Mouse (Mus musculus) adipocyte (in vitro differentiated cells): ENCODE data around the gene Plaur.
"Not testable (repeated sequence)": the region's sequence is repeated elsewhere in the genome, so short reads cannot be mapped to it uniquely, and the experiment has no call there.

Experiments used
- DNase-seq: peaks from one replicate; pipeline ENCODE4 v3.0.0-alpha.2; 2016; ENCODE audit warnings: low spot score

Plaur gene

DNA sequence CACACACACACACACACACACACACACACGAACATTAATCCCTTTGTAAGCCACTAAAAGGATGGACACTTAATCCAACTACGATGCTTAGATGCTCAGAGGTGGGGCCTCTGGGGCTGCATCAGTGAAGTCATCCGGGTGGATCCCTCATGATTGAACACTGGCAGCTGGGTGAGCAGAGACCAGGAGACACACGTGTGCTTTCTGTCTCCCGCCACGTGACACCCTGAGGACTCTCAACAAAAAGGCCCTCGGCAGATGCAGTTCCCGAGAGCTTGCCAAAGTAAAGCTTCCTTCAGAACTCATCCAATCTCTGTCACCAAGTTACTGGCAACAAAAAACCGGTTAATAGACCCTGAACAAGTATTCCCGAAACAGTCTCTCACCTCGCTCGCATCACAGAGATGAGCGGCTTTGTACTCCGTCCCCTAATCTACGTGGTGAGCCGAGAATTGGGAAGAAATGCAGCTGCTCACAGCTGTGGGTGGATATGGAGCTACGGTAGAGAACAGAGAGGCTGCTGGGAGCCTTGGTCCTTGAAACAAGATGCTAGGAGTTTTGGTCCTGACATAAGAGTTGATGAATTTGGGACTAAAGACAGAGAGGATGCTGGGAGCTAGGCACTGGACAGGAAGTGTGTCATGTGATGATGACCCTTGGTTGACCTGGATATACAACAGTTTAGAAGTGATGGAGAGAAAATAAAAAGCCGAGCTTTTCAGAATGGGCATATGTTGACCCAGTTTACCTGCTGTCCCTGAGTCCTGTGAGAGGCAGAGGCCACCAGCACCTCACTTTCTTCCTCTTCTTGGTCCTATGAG lies 18.0 kb downstream of the Plaur start:
- no peak for DNase-seq

- DNase-seq, result no peak
Observed at GRCm38 (mm10) chr7:24480986-24481473, 18.7 kb downstream of the Plaur start.

DNA sequence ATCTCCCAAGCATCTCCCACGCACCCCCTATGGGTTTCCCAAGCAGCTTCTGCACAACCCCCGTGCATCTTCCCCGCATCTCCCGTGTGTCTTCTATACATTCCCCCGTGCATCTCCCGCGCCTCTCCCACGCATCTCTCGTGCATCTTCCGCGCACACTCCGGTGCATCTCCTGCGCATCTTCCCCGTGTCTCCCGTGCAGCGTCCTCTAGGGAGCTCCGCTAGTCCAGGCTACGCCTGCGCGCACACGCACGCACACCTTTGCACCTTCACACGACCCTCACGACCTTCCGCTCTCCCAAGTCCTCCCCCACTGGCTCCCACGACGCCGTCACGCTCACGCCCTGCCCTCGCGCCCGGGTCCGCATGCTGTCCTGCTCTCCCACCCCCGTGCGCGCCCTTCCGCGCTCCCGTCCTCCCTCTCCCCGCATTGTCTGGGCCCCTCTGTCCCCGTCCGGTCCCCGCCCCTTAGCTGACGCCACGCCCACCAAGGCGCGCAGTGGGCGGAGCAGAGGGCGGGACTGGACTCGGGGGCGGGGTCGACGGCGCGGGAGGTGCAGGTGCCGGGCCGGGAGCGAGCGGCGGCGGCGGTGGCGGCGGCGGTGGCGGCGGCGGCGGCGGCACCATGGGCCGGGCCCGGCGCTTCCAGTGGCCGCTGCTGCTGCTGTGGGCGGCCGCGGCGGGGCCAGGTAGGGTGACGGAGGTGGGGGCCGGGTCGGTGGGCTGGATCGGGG lies 19.4 kb downstream of the Plaur start, which contains the start of gene Cadm4:
Gene Cadm4 (plus strand): TSS at position 550 of the 734 bp plus-strand sequence.
- DNase-seq, result no peak

GRCm38 (mm10) chr7:24482208-24483020 lies 20.1 kb downstream of the Plaur start:
- no peak for DNase-seq

DNA sequence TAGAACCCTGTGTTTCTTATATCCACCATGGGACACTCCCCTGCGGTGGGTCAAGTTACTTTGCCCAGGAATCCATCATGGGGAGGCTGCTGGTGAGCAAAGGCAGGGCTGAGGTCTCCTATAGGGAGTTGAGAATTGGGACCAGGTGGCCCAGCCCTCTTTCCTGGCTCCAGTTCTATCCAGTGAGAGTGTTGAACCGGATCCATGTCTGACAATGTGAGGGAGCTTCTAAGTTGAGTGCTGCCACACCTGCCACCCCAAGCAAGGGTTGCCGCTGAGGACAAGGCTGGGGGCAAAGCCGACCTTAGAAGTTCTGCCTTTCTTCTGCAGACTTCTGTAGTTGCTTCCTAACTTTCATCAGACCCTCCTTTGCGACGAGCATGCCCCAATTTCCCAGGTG lies 21.0 kb downstream of the Plaur start:
- DNase-seq, result not testable (repeated sequence)

GRCm38 (mm10) chr7:24485481-24485880 lies 23.2 kb downstream of the Plaur start:
- no peak for DNase-seq

GRCm38 (mm10) chr7:24486654-24487130 lies 24.4 kb downstream of the Plaur start:
- DNase-seq, result no peak

DNA sequence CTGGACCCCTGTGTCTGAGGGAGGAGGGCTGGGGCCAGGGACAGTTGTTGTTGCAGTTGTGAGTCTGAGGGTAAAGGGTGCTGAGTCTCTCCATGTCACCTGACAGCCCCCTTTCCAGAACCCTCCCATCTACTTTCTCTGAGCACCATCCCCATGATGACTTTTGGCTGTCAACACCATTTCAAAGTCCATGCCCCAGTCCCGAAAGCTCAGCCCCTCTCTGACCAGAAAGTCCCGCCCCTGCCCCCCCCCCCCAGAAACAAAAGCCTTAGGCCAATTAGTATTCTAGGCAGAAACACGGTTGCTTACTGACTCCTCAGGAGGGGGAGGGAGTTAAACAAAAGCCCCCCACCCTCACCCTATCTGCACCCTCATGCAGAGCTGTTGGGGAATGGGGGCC lies 25.1 kb downstream of the Plaur start:
- no peak for DNase-seq

DNA sequence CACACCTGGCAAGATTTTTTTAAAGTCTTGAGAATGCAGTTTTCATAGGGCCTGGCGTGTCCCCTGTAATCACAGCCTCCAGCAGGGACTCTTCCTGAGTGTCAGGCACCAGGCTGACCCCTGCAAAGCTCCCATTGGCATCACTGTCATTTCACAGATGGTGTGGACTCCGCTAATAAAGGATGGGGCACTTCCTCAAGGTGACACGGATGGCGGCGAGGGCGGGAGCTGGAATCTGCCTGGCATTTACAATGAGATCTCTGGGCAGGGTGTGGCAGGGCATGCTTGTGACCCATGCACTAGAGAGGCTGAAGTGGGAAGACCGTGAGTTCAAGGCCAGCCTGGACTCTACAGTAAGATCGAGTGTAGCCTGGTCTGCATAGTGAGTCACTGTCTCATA lies 26.0 kb downstream of the Plaur start:
- DNase-seq, result no peak

DNA sequence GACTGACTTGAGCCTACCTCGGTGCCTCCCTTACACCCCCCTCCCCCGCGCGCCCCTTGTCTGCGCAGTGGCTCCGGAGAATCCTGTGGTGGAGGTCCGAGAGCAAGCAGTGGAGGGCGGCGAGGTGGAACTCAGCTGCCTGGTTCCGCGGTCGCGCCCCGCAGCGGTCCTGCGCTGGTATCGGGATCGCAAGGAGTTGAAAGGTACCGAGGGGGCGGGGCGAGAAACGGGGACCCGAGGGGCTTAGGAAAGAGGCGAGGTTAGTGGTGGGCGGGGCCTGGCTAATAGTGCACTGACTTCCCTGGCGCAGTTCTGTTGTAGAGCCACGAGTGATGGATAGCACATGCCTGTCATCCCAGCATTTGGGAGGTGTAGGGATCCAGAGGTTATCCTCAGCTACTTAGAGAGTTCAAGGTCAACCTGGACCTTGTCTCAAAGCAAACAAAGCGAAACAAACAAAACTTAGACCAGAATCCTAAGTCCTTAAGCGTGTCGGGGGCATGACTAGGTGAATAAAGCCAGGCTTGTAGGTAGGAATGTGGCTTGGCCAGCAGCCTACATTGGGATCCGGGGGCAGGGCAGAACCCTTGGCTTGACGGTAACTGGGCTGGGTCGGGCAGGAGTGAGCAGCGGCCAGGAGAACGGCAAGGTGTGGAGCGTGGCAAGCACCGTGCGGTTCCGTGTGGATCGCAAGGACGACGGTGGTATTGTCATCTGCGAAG lies 37.7 kb downstream of the Plaur start:
- DNase-seq, result no peak

DNA sequence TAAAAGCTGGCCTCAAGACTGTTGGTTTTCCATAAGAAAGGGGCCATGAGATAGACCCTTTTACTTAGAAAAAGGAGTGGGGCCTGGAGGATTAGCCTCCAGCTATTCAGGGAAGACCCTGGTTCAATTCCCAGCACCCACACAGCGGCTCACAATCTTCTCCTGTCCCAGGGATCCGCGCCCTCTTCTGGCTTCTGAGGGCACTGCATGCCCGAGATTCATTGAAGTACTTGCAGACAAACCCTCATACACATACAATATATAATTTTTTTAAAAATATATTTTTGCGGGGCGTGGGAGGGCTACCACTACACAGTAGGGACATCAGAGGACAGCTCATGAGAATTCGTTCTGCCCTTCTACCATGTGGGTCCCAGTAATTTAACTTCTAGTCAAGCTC lies 38.6 kb downstream of the Plaur start:
- DNase-seq, result no peak

DNA sequence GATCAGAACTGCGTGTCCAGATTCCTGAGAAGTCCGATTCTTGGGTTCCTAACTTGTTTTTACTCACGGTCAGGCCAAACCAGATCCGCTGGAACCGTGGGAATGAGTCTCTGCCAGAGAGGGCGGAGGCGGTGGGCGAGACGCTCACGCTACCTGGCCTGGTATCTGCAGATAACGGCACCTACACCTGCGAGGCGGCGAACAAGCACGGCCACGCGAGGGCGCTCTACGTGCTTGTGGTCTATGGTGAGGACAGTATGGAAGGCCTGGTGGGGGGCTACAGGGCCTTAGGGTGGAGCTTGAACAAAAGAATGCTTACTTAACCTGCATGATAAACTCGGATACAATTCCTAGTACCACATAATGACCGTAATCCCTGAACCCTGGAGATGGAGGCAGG lies 39.2 kb downstream of the Plaur start:
- DNase-seq, result no peak

DNA sequence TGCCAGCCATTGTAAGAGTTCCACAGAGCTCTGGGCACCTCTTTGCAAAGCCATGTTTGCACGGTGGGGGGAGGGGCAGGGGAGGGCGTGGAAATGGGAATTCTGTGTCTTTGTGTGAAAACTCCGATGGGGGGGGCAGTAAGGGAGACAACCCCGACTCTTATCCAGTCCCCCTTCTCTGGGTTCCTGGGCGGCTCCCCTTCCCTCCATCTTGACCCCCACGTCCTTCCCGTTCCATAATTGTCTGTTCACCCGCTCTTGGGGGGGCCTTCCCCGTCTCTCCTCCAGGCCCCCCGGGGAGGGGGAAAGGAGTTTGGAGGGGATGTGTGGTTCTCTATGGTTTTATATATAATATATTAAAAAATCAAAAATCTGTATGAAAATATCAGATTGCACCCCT lies 41.7 kb downstream of the Plaur start:
- no peak for DNase-seq

DNA sequence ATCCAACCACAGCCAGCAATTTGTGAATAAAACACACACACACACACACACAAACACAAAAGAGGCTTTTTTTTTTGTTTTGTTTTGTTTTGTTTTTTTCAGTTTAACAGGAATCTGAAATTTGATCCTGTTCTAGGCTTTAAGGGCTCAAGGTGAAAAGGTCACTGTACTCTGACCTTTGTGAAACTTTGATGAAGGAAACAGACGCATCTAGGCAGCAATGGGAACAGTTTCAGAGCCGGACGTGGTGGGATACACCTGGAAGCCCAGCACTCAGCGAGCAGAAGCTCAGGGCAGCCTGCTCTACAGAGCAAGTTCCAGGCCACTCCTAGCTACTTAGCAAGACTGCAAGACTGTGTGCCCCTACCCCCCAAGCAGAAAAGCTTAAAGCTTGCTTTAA lies 42.6 kb downstream of the Plaur start:
- DNase-seq, result no peak

DNA sequence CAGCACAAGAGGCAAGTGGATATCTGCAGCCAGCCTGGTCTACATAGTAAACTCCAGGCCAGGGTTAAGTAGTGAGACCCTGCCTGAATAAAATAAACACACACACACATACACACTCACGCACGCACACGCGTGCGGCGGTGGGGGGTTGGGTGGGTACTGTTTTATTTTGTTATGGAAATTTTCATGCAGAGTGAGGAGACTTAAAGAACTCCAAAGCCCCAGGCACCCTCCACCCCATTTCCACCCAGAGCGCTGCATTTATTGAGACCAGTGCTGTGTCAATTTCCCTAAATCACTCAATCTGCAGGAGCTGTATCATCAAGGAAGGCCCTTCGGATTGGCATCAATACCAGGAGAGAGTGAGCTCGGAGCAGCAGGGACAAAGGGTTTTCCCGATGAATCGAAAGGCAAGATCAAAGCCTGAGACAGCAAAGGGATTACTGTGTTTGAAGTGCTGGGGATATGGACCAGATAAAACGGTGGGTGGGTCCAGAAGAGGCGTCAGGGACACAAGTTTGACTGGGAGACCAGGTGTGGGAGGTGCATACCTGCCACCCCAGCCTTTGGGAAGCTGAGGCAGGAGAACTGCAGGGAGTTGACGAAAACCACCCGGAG lies 43.3 kb downstream of the Plaur start:
- DNase-seq, result no peak

DNA sequence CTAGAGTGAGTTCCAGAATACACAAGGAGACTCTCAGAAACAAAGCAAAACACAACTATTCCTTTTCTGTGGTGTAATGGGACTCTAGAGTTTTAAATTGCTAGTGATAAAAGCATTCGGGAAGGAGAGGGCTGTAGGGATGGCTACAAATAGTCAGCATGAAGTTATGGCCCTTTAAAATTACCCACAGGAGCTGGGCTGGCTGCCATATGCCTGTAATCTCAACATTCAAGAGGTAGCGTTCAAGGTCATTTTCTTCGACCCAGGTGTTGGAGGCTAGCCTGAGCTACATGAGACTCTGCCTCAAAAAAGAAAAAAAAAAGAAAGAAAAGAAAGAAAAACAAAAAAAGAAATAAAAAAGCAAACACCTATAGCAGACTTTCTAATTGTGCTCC lies 43.8 kb downstream of the Plaur start:
- no peak for DNase-seq

- peak; percentile 78 for DNase-seq
Observed at GRCm38 (mm10) chr7:24506476-24506837, 44.2 kb downstream of the Plaur start.

GRCm38 (mm10) chr7:24506838-24507725 lies 44.8 kb downstream of the Plaur start, which contains the start of gene Zfp428:
Zfp428 (plus strand) TSS chr7:24507006.
- DNase-seq, result peak; percentile 72

GRCm38 (mm10) chr7:24507726-24508114 lies 45.4 kb downstream of the Plaur start:
- no peak for DNase-seq

- no peak for DNase-seq
Observed at GRCm38 (mm10) chr7:24512355-24512754, 50.1 kb downstream of the Plaur start, which contains the start of gene AC161166.1. AC161166.1 (minus strand) TSS chr7:24512455.
